Mouse (Mus musculus): ENCODE data around the gene Mtap.

DNA sequence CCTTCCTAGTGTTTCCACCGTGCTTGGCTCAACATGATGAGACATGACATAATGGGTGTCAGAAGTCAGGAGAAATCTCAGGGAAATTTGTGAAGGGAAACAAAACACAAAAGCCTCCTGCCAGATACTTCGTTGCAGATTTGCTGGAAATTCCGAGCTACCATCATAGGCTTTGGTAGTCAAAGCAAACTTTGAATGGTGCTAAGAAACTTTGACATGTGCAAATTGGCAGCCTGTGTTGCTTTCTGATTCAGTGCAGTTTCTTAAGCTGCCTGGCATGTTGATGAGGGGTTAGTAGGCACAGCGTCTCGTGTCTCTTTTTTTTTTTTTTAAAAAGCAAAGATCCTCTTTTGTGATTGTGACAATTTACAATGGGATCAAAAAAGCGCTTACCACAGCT lies 46.7 kb upstream of the Mtap start:
- TF ChIP-seq FLI1 (IDR thresholded peaks at IDR 0.05; ENCODE audit: low read length) = no peak
- no peak for TF ChIP-seq GATA1 (IDR thresholded peaks at IDR 0.05; ENCODE audit: borderline replicate concordance, low read length)

All from megakaryocyte, embryonic 14.5 days (primary cell).